Mouse (Mus musculus) olfactory bulb, adult 2 months (tissue): Measurements from ENCODE around the gene Snx33.

ENCODE experiments used
- CTCF ChIP-seq: fragments of 200-500 bp; IDR thresholded peaks from 2 replicates; pipeline ENCODE4 v1.5.1; 2012; ENCODE audit warnings: low read depth, mild to moderate bottlenecking, low read length, moderate library complexity; ENCODE audit not compliant: insufficient read depth
- POLR2A ChIP-seq: fragments of 200-500 bp; IDR thresholded peaks from 2 replicates; pipeline ENCODE4 v1.6.1; 2012; ENCODE audit warnings: mild to moderate bottlenecking, low read depth, low read length, moderate library complexity; ENCODE audit not compliant: insufficient read depth

- TF ChIP-seq POLR2A (no peak), CTCF (no peak)
Measured at GRCm38 (mm10) chr9:56975199-56975598, 47.0 kb upstream of the Snx33 start.
